Mouse (Mus musculus): ENCODE measurements around the gene Prkag2. TPM values are rescaled to one million over a fixed set of nuclear protein-coding genes. Genes with fewer than 3 reads are reported as not detected.

Prkag2 gene
- polyA plus RNA-seq, 1 experiment from 2014 or later = 41.2 TPM

Other genes with a start within 250 kb of the Prkag2 start
- gene Galntl5, start 80.8 kb upstream of the Prkag2 start, polyA plus RNA-seq (2014; fragmentation: Nextera tagmentation; extraction: Ambion mirVana) = not detected in 2 replicates
- 38.4 and 40.4 TPM in 2 replicates for gene Galnt11, start 121.3 kb upstream of the Prkag2 start, polyA plus RNA-seq (2014; fragmentation: Nextera tagmentation; extraction: Ambion mirVana)
- gene E130116L18Rik, start 122.5 kb upstream of the Prkag2 start, polyA plus RNA-seq (2014; fragmentation: Nextera tagmentation; extraction: Ambion mirVana) = not detected in 2 replicates

All from embryonic facial prominence, embryonic 11.5 days (tissue).